Mouse (Mus musculus) limb, embryonic 12.5 days (tissue): ENCODE data around the gene Zbtb20. TPM values are rescaled to one million over a fixed set of nuclear protein-coding genes. Genes with fewer than 3 reads are reported as not detected.

Experiments used
- ATAC-seq: fragments of 200-750 bp; cut with Nextera tagmentation; 2 replicates; pipeline ENCODE4 v1.8.0; 2017; ENCODE audit warnings: low read depth, moderate TSS enrichment; ENCODE audit not compliant: insufficient number of reproducible peaks, insufficient read depth, low FRiP score, low TSS enrichment
- H3K27ac ChIP-seq: fragments of 300-500 bp; sonication (generic); 2 replicates; pipeline ENCODE4 v1.5.1; 2016; ENCODE audit warnings: mild to moderate bottlenecking, moderate library complexity
- H3K27me3 ChIP-seq: fragments of 300-500 bp; sonication (generic); 2 replicates; pipeline ENCODE4 v1.6.1; 2016; ENCODE audit warnings: mild to moderate bottlenecking, moderate library complexity
- H3K36me3 ChIP-seq: fragments of 300-500 bp; sonication (generic); 2 replicates; pipeline ENCODE4 v1.6.1; 2016; ENCODE audit warnings: mild to moderate bottlenecking, moderate library complexity
- H3K4me1 ChIP-seq: fragments of 300-500 bp; sonication (generic); replicated peaks from 2 replicates; pipeline ENCODE4 v1.6.1; 2016
- H3K4me2 ChIP-seq: fragments of 300-500 bp; sonication (generic); 2 replicates; pipeline ENCODE4 v1.6.1; 2016; ENCODE audit warnings: mild to moderate bottlenecking, moderate library complexity
- H3K4me3 ChIP-seq: fragments of 300-500 bp; sonication (generic); replicated peaks from 2 replicates; pipeline ENCODE4 v1.5.1; 2016; ENCODE audit warnings: mild to moderate bottlenecking
- H3K9ac ChIP-seq: fragments of 300-500 bp; sonication (generic); replicated peaks from 2 replicates; pipeline ENCODE4 v1.6.1; 2016; ENCODE audit warnings: mild to moderate bottlenecking, moderate library complexity
- H3K9me3 ChIP-seq: fragments of 300-500 bp; sonication (generic); 2 replicates; pipeline ENCODE4 v1.6.1; 2016; ENCODE audit warnings: mild to moderate bottlenecking, moderate library complexity
- WGBS: fragments of 180-500 bp; shearing (Covaris S2); methylation state at CpG from one replicate; pipeline ENCODE4 v1.1.7; 2016; 5-methylcytosine and 5-hydroxymethylcytosine counted together
- polyA plus RNA-seq: library from polyadenylated mRNA; unstranded; fragments of >200 nt; fragmentation: Nextera tagmentation; extraction: Ambion mirVana; gene quantifications from 2 replicates; pipeline ENCODE4 v1.2.1, GENCODE M21; 2016

The Zbtb20 gene
- polyA plus RNA-seq, 1 experiment from 2014 or later: 18.8 TPM

DNA sequence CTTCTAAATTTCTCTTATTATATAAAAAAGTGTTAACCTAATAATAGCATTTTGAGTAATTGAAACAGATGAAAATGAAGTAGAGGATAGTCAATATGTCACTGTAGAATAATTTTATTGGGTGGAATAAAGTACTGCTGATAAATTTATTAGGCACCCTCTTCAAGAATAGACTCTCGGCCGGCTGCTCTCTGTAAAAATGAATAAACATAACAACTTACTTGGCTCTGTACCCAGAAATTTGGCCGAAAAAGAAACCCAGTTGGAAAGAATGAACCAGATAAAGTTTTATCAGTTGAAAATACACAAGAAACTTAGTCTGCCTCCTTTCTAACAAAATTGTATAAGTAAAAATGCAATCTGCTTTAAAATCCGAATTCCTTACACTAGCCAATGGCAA, 527.2 kb downstream of the Zbtb20 start:
- H3K9me3 ChIP-seq: no peaks in the 10 kb centered on the region
- 88% methylated on average over 4 of the region's 4 CpGs for WGBS
- H3K4me3 ChIP-seq: no peak overlapping the region
- H3K9ac ChIP-seq: no peak overlapping the region
- ATAC-seq: no peak
- H3K4me2 ChIP-seq: no peak overlapping the region
- H3K36me3 ChIP-seq: no peaks in the 10 kb centered on the region
- H3K27me3 ChIP-seq: no peaks in the 10 kb centered on the region
- H3K27ac ChIP-seq: no peak overlapping the region
- H3K4me1 ChIP-seq: peaks cover 6% of the 10 kb centered on the region; the same call in 1 of the 2 replicates

DNA sequence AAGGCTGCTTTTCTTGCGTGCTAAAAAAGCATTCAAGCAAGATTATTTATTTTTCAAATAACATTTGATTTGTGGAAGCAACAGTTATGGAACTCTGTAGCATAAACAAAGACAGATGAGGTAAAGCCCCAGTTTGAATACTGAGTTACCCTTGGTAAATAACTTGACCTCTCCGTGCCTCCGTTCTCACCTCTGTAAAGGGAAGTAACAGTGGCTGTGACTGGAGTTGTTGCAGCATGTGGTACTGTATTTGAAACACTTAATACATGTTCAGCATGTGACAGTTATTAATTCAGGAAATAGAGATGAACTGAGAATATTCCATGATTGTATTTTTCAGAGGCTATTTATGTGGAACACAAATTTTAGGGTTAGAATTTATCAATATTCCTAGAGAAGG, 529.4 kb downstream of the Zbtb20 start:
- Histone ChIP-seq H3K4me2 (no peak overlapping the region), H3K4me3 (no peak overlapping the region), H3K27me3 (no peaks in the 10 kb centered on the region), H3K9ac (no peak overlapping the region), H3K27ac (no peak overlapping the region), H3K4me1 (peaks cover 17% of the 10 kb centered on the region), H3K36me3 (no peaks in the 10 kb centered on the region), H3K9me3 (no peaks in the 10 kb centered on the region)
- 81% methylated on average over 3 of the region's 3 CpGs for WGBS
- ATAC-seq: no peak

DNA sequence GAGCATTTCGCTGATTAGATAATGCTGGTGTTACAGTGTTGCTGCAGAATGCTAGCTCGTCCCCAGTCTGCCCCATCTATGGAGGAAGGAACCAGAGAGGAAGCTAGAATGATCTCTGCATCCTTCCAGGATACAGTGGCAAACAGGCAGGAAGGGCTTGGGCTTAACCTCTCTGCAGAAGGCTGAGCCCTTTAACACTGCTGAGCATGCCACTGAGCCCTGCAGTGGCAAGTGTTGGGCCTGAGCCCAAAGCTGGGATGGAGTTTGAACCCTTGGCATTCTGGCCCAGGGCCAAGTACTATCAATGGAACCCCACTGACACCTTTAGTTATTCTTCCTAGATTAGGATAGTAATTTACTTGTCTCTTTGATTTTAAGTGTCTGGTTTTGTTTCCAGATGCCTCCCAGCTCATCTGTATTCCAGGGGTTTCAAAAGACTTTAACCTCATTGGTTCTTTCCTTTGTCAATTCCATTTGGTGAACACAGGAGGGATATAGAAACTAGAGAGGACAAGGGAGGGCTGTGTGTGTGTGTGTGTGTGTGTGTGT, 532.0 kb downstream of the Zbtb20 start:
- Histone ChIP-seq H3K4me2 (no peak overlapping the region), H3K27ac (no peak overlapping the region), H3K4me1 (peaks cover 17% of the 10 kb centered on the region), H3K9ac (no peak overlapping the region), H3K4me3 (no peak overlapping the region), H3K9me3 (no peaks in the 10 kb centered on the region), H3K36me3 (no peaks in the 10 kb centered on the region), H3K27me3 (no peaks in the 10 kb centered on the region)
- WGBS: 70% methylated on average over 2 of the region's 2 CpGs
- no peak for ATAC-seq

DNA sequence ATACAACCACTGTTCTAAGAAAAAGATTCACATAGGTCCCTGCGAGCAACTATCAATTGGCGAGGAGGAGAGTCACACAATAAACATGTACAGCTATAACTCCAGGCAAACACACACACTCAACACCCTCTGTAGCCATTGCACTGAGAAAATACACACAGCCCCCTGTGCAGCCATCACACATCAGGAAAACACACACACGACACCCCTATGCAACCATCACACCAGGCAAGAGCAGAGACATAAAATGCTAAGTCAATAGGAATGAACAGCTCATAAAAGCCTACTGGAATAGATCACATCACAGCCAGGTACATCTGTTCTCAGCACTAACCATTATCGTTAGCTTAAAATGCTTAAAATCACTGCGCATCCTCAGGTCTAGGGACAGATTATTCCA, 532.9 kb downstream of the Zbtb20 start:
- WGBS: 62% methylated on average over 5 of the region's 5 CpGs
- Histone ChIP-seq H3K4me3 (no peak overlapping the region), H3K36me3 (no peaks in the 10 kb centered on the region), H3K4me1 (peaks cover 17% of the 10 kb centered on the region), H3K4me2 (no peak overlapping the region), H3K9me3 (no peaks in the 10 kb centered on the region), H3K27me3 (no peaks in the 10 kb centered on the region), H3K9ac (no peak overlapping the region), H3K27ac (no peak overlapping the region)
- ATAC-seq: 0 out of 2 replicates have a peak, but pooled peaks have one; percentile 59

DNA sequence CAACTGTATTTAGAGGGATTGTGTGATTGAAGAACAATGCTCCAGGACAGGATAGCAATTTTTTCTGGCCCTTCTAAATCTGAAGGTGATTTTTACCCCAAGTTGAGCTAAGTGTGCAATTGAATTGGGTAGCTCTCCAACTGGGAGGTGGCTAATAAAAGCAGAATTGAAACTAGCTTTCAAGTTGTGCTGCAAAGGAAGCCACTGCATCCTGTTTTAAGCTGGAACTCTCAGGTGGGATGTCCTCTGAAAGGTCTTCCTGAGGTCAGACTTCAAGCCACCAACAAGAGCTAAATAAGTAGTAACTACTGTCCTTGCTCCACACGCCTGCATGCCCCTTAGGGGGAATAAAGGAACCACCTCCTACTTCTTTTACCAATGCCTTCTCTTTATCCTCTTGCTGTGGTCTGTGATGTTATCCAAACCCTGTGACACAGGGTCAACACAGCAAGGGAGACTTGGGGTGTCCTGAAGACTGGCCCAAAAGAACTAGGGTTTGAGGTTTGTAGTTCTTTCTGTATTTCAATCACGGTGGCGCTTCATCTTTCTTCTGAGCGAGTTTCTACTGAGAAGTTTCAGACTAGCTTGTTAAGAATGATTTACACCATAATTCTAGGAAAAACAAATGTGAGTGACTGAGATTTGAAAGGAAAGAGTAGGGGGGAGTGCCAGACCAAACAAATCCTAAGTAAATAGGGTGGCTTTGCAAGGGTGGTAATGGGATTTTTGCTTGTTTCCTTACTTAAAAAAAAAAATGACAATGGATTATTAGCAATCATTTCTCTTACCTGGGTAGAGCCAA, 533.6 kb downstream of the Zbtb20 start:
- H3K4me3 ChIP-seq: no peak overlapping the region
- H3K4me1 ChIP-seq: peaks cover 17% of the 10 kb centered on the region
- no peak overlapping the region for H3K9ac ChIP-seq
- H3K27ac ChIP-seq: no peak overlapping the region
- 54% methylated on average over 4 of the region's 4 CpGs for WGBS
- H3K27me3 ChIP-seq: no peaks in the 10 kb centered on the region
- ATAC-seq: no peak
- no peaks in the 10 kb centered on the region for H3K9me3 ChIP-seq
- no peak overlapping the region for H3K4me2 ChIP-seq
- H3K36me3 ChIP-seq: no peaks in the 10 kb centered on the region

DNA sequence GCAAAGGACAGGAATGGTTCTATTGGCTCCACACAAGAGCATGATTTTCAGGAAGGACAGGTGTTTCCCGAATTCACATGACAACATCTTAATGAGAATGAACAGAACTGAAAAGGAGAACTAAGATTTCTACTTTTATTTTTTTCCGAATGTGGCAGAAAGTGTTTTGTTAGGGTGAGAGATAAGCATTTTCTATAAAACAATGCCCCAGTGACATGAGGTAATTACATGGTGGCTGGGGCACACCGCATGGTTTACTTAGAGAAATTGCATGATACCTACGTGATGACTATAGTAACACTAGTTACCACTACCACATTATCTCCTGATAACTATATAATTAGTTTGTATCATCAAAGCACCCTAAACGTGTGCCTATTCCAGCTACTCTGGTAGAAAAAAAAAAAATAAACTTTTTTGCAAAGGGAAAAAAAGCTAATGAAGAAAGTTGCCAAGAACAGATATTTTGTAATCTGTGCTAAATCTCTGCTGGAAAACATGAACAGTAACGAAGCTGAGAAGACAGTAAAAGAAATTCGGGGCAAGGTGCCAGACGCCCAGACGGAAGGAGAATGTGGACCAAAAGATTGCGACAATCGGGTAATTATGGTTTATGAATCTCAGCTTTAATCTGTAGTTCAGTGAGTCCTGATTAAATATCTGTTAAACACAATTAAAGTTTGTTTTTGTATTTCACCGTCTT, 534.4 kb downstream of the Zbtb20 start:
- Histone ChIP-seq H3K27me3 (no peaks in the 10 kb centered on the region), H3K4me1 (peaks cover 17% of the 10 kb centered on the region), H3K9me3 (no peaks in the 10 kb centered on the region), H3K4me2 (no peak overlapping the region), H3K36me3 (no peaks in the 10 kb centered on the region), H3K9ac (no peak overlapping the region), H3K4me3 (no peak overlapping the region), H3K27ac (no peak overlapping the region)
- 77% methylated on average over 12 of the region's 12 CpGs for WGBS
- ATAC-seq: no peak

DNA sequence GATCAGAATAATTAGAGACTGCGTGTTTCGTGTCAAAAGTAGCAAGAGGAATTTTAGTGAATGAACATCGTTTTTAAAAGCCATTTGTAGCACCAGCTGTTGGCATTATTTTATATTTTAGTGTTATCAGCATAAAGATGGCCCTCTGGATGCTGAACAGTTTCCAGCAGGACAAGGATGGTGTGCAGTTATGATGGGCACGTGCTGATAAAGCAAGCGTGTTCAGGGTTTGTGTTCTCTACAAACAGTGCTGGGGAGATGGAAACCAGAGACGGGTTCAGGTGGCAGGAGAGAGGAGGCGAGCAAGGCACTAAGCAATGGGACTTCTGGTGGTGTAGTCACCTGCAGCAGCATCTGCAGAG, 534.9 kb downstream of the Zbtb20 start:
- H3K4me1 ChIP-seq: peaks cover 17% of the 10 kb centered on the region
- H3K9me3 ChIP-seq: no peaks in the 10 kb centered on the region
- no peak overlapping the region for H3K4me2 ChIP-seq
- H3K9ac ChIP-seq: no peak overlapping the region
- no peaks in the 10 kb centered on the region for H3K27me3 ChIP-seq
- H3K4me3 ChIP-seq: no peak overlapping the region
- no peak overlapping the region for H3K27ac ChIP-seq
- WGBS: 88% methylated on average over 7 of the region's 7 CpGs
- H3K36me3 ChIP-seq: no peaks in the 10 kb centered on the region
- no peak for ATAC-seq

DNA sequence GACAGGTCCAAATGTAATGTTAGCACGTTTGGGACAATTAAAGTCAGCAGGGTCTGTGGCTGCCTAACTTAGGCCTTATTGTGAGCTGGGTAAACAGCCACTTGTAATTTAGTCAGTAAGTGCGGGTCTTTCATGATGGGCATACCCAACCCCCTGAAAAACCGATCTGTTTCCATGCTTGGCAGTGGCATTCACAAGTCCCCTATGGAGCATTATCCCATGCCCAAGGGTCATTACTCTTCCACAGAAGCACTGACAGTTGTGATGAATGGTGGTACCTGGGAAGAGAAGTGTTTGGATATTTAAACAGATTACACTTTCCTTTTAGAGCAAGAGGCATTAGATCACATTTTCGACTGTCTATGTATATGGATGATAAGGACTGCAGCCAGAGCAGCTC, 540.2 kb downstream of the Zbtb20 start:
- Histone ChIP-seq H3K27me3 (no peaks in the 10 kb centered on the region), H3K4me1 (0 out of 2 replicates have a peak, but pooled peaks cover 2% of the 10 kb centered on the region), H3K4me2 (no peak overlapping the region), H3K9me3 (no peaks in the 10 kb centered on the region), H3K36me3 (no peaks in the 10 kb centered on the region), H3K4me3 (no peak overlapping the region), H3K9ac (no peak overlapping the region), H3K27ac (no peak overlapping the region)
- no peak for ATAC-seq
- WGBS: 63% methylated on average over 4 of the region's 4 CpGs

DNA sequence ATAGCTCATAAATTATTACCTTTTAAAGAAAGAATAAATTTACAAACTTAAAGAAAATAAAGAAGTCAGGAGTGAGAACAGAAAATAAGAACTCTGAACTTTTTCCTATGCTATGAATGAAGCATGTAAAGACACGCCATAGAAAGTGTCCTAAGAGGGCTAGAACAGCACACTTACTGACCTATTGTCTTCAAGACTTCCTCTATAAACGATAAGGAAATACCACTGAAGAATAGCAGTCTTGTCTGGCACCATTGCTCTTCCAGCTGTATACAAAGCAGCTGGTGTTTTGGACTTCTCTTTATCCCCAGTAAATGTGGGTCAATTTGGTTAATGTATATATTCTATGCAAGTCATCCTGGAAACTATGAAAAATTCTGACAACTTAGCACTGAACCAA, 544.2 kb downstream of the Zbtb20 start:
- no peak overlapping the region for H3K4me2 ChIP-seq
- ATAC-seq: no peak
- 82% methylated on average over 2 of the region's 2 CpGs for WGBS

DNA sequence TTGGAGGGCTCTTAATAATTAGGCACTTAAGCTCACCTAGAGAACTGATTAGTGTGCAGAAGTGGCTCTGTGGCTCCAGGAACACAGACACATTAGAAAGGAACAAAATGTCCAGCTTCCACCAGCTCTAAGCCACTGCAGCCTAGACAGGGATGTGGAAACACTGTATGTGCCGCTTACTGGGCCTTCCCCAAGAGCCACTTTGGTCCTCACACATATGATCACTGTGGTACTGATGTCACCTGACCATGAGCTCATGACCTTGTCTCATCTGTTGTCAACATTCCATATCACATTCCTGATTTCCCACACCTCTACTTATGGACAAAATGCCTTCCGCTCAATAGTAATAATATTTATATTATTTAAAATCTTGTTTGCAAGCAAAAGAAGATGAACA, 553.3 kb downstream of the Zbtb20 start:
- H3K9ac ChIP-seq: no peak overlapping the region
- no peak overlapping the region for H3K4me3 ChIP-seq
- H3K4me1 ChIP-seq: no peaks in the 10 kb centered on the region
- no peak for ATAC-seq
- no peaks in the 10 kb centered on the region for H3K27me3 ChIP-seq
- H3K9me3 ChIP-seq: no peaks in the 10 kb centered on the region
- WGBS: 87% methylated on average over 2 of the region's 2 CpGs
- H3K4me2 ChIP-seq: no peak overlapping the region
- no peaks in the 10 kb centered on the region for H3K36me3 ChIP-seq
- H3K27ac ChIP-seq: no peak overlapping the region

More for the DNA sequence above, 544.2 kb downstream of the Zbtb20 start:
- H3K36me3 ChIP-seq: no peaks in the 10 kb centered on the region
- 0 out of 2 replicates have a peak, but pooled peaks cover 2% of the 10 kb centered on the region for H3K4me1 ChIP-seq
- H3K27ac ChIP-seq: no peak overlapping the region
- H3K4me3 ChIP-seq: no peak overlapping the region
- H3K27me3 ChIP-seq: no peaks in the 10 kb centered on the region
- no peaks in the 10 kb centered on the region for H3K9me3 ChIP-seq
- no peak overlapping the region for H3K9ac ChIP-seq

DNA sequence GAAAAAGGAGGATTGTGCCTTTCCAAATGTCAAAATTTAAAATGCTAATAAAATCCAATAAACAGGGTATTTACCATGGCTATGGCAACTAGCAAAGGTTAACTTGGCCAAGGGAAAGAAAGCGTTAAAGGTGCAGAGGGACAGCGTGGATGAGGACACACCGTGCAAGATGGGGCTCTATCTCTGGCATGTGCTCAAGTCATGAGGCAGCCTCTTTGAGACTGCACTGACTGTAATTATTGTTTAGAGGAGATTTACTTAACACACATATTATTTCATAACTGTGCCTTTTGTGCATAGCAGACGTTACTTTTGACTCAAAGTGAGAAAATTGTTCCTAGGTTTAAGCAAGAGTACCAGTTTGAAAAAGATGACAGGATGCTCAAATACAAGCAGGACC, 554.3 kb downstream of the Zbtb20 start:
- Histone ChIP-seq H3K4me2 (no peak overlapping the region), H3K36me3 (no peaks in the 10 kb centered on the region), H3K9me3 (no peaks in the 10 kb centered on the region), H3K4me3 (no peak overlapping the region), H3K27me3 (no peaks in the 10 kb centered on the region), H3K9ac (no peak overlapping the region), H3K4me1 (no peaks in the 10 kb centered on the region), H3K27ac (no peak overlapping the region)
- 87% methylated on average over 4 of the region's 4 CpGs for WGBS
- no peak for ATAC-seq
